Mouse (Mus musculus) spleen, adult 2 months (tissue): ENCODE data around the gene Trpc7. TPM values are rescaled to one million over a fixed set of nuclear protein-coding genes. Genes with fewer than 3 reads are reported as not detected.

Experiments used
- DNase-seq, 2 experiments: peaks; one replicate each; pipeline versions ENCODE4 v3.0.0 to v3.0.0-alpha.2; 2012 to 2021; ENCODE audit warnings: low spot score in 2 of 2, low read depth in 1 of 2
- H3K27ac ChIP-seq: fragments of 200-500 bp; 2 replicates; pipeline ENCODE4 v1.5.1; 2012; ENCODE audit warnings: low read length, inconsistent platforms; ENCODE audit not compliant: insufficient read depth
- H3K27me3 ChIP-seq: fragments of 200-500 bp; 2 replicates; pipeline ENCODE4 v1.6.1; 2012; ENCODE audit warnings: mild to moderate bottlenecking, moderate library complexity, low read length, inconsistent platforms; ENCODE audit not compliant: control insufficient read depth, insufficient read depth
- H3K36me3 ChIP-seq: fragments of 200-500 bp; 2 replicates; pipeline ENCODE4 v1.6.1; 2012; ENCODE audit warnings: mild to moderate bottlenecking, low read length, inconsistent platforms; ENCODE audit not compliant: control insufficient read depth, insufficient read depth
- H3K4me1 ChIP-seq: fragments of 200-500 bp; 2 replicates; pipeline ENCODE4 v1.6.1; 2011; ENCODE audit warnings: inconsistent platforms; ENCODE audit not compliant: control insufficient read depth, insufficient read depth, insufficient read length
- H3K4me3 ChIP-seq: fragments of 200-500 bp; 2 replicates; pipeline ENCODE4 v1.5.1; 2011; ENCODE audit warnings: mild to moderate bottlenecking, inconsistent platforms; ENCODE audit not compliant: insufficient read depth, insufficient read length; ENCODE audit errors: extremely low read depth
- CTCF ChIP-seq: fragments of 200-500 bp; IDR thresholded peaks from 2 replicates; pipeline ENCODE4 v1.5.1; 2011; ENCODE audit warnings: mild to moderate bottlenecking, inconsistent platforms; ENCODE audit not compliant: insufficient read depth, insufficient read length, insufficient replicate concordance; ENCODE audit errors: extremely low read depth
- POLR2A ChIP-seq: fragments of 200-500 bp; IDR thresholded peaks from 2 replicates; pipeline ENCODE4 v1.6.1; 2011; ENCODE audit warnings: low read depth, low read length, inconsistent platforms
- WGBS: fragments of 180-500 bp; shearing (Covaris S2); methylation state at CpG from one replicate; pipeline ENCODE4 v1.1.7; 2018; 5-methylcytosine and 5-hydroxymethylcytosine counted together
- polyA plus RNA-seq: library from polyadenylated mRNA; depleted of rRNA; stranded (reverse); fragments of >200 nt; gene quantifications from 2 replicates; pipeline ENCODE4 v1.2.3, GENCODE M21; 2012

The Trpc7 gene
- polyA plus RNA-seq, 1 experiment, result not detected

DNA sequence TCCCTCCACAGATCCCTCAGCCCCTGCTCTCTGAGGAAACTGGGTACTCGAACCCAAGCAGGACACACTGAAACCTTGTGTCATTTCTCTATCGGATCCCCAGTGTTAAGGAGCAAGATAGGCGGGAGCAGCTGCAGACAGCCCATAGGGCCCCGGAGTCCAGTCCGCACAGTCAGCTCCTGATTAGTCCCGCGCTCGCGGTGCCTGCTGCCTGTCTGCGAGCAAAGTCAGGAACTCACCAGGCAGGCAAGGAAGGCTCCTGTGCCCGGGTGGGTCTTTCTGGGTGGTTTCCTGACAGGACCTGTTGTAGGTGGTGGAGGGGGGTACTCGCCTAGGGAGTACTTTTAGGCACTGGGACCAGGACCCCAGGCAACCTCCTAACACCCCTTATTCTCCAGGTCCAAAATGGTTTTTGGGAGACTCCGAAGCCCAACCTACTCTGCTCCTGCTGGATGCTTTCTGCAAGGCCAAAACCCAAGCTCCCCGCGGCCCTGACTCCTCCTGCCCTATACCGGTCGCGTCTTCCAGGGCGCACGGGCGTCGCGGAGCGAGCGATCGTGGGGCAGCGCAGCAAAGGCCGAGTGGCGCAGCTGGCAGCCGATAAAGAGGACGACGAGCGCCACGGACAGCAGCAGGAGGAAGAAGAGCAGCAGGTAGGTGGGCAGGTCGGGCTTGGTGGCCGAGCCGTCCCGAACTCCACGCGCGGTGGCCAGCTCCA, 143.2 kb downstream of the Trpc7 start:
- Histone ChIP-seq H3K27me3 (peaks cover 9% of the 10 kb centered on the region), H3K36me3 (no peaks in the 10 kb centered on the region), H3K4me3 (no peak overlapping the region), H3K27ac (no peak overlapping the region), H3K4me1 (peaks cover 2% of the 10 kb centered on the region; the same call in 1 of the 2 replicates)
- WGBS, result 6% methylated on average over 41 of the region's 41 CpGs
- no peak for TF ChIP-seq POLR2A
- DNase-seq, result no peak

DNA sequence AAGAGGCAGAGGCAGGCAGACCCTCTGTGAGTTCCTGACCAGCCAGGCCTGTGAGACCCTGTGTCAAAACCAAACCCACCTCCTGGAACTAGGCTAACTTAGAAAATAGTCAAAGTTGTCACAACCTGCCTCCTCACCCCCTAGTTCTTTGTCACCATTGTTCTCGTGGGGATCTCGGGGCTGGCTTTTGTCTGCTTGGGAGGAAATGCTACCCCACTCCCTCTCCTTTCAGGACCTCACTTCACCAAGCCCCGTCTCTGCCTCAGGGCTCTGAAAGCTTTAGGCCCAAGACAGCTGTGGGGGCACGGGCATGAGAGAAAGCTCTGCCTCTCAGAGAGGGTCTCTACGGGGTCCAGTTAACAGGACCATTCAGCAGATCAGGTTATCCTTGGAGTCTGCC, 144.0 kb downstream of the Trpc7 start:
- H3K27me3 ChIP-seq, result peaks cover 9% of the 10 kb centered on the region
- WGBS, result 36% methylated on average over 5 of the region's 5 CpGs
- DNase-seq, result no peak
- H3K4me1 ChIP-seq, result peaks cover 2% of the 10 kb centered on the region; the same call in 1 of the 2 replicates
- no peak for TF ChIP-seq POLR2A
- no peak for TF ChIP-seq CTCF
- H3K27ac ChIP-seq, result no peak overlapping the region
- no peaks in the 10 kb centered on the region for H3K36me3 ChIP-seq
- H3K4me3 ChIP-seq, result no peak overlapping the region

DNA sequence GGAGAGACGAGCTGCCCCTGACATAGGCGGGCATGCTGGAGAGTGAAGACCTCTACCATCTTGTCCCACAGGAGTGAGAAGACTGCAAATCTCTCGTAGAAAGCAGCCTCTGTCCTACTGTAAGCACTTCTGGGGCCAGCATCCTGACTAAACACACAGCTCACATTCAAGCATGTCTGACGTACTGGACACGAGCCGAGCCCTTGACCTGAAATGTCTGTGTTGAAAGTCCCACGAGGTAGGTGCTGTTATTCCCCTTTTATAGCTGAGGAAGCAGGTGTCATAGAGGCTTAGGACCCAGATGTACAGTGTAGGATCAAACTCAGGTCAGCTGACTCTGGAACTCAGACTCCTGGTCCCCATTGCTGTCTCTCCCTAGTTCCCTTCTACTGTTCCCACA, 146.4 kb downstream of the Trpc7 start:
- Histone ChIP-seq H3K4me3 (no peak overlapping the region), H3K27me3 (peaks cover 9% of the 10 kb centered on the region), H3K27ac (no peak overlapping the region), H3K4me1 (peaks cover 2% of the 10 kb centered on the region; the same call in 1 of the 2 replicates), H3K36me3 (no peaks in the 10 kb centered on the region)
- TF ChIP-seq POLR2A (no peak), CTCF (no peak)
- DNase-seq, result no peak
- WGBS, result 84% methylated on average over 7 of the region's 7 CpGs

DNA sequence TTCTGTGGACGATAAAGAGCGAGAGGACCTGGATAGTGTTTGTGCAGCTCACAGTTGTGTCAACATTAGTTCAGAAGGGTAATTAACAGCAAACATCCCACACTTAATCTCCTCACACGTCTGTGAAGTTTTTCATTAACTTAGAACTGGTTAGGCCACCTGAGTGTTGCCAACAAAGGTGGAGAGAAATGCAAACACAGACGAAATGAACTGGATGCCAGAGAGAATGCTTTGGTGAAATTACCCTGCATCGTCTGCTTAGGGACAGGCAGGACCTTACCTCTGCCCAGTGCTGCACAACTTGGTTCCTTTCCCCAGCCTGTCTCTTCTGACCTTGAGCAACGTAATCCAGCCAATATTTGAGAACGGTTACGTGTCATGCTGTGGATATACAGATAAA, 148.2 kb downstream of the Trpc7 start:
- Histone ChIP-seq H3K27me3 (peaks cover 2% of the 10 kb centered on the region), H3K4me3 (no peak overlapping the region), H3K36me3 (no peaks in the 10 kb centered on the region), H3K4me1 (no peaks in the 10 kb centered on the region), H3K27ac (no peak overlapping the region)
- TF ChIP-seq POLR2A (no peak), CTCF (no peak)
- DNase-seq, result no peak
- WGBS, result 71% methylated on average over 8 of the region's 8 CpGs

DNA sequence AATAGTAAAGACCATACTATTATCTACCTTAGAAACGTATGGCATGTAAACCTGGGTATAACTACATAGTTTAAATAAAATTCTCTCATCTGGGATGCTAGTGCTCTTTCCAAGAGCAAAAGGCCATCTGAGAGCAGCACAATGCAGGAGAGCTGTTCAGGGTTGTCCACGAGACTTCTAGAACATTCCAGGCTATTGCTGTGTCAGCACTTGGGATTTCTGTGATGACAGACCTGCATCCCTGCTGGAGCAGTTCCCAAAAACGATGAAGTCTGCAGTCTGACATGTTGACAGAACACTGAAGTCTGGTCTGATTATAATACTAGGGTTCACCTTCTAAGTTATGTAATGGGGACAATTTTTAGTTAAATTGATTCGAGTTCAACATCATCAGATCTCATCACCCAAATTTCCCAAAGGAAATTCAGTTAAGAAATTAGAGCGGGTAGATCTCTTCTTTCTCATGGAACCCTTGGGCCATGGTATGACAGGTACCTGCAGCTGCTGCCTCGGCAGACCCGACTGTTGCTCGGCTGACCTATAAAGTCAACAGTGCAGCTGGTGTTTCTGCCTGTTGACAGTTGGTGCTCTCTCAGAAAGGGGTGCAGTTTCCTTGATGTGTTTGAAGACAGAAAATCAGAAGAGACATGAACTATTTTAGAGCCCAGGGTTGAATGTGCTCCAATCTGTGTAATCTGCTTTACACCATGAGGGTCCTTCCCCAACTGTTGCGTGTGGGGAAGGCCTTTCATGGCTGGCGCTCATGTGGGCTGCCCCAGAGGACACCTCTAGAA, 148.9 kb downstream of the Trpc7 start:
- Histone ChIP-seq H3K27ac (no peak overlapping the region), H3K4me1 (no peaks in the 10 kb centered on the region), H3K36me3 (0 out of 2 replicates have a peak, but pooled peaks cover 1% of the 10 kb centered on the region), H3K27me3 (peaks cover 2% of the 10 kb centered on the region; the same call in 1 of the 2 replicates), H3K4me3 (no peak overlapping the region)
- 73% methylated on average over 10 of the region's 10 CpGs for WGBS
- no peak for DNase-seq
- TF ChIP-seq POLR2A (no peak), CTCF (no peak)

DNA sequence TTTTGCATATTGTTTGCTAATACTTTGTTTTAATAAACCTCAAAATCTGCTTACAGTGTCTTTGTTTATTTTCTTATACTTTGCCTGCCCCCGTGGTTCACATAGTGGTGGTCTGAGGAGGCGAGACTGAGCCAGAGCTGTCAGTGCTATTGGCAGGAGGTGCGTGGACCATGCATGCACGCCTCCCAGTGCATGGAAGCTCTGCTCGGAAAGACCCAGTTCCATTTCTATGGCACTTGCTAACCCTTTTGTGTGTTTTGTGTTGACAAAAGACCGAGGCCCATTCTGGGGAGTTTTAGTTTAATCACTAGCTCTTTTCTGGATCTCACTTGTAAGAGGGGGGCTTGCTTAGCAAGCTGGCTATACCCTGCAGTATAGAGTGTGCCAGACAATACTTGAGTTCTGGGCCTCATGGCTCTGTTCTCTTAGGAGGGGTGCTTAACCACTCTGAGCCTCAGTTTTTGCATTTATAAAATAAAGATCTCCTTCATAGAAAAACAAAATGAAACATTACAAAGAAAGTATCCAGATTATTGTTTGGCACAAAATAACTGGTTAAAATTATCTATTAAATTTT, 153.4 kb downstream of the Trpc7 start:
- TF ChIP-seq CTCF, result no peak
- no peak for TF ChIP-seq POLR2A
- H3K27ac ChIP-seq, result no peak overlapping the region
- WGBS, result 90% methylated on average over 6 of the region's 6 CpGs
- H3K4me3 ChIP-seq, result no peak overlapping the region
- H3K36me3 ChIP-seq, result peaks cover 2% of the 10 kb centered on the region; the same call in 1 of the 2 replicates
- no peaks in the 10 kb centered on the region for H3K4me1 ChIP-seq
- no peaks in the 10 kb centered on the region for H3K27me3 ChIP-seq
- DNase-seq, result no peak
